Mouse (Mus musculus) hindbrain, embryonic 14.5 days (tissue): ENCODE results near the gene Igf2. TPM values are rescaled to one million over a fixed set of nuclear protein-coding genes. Genes with fewer than 3 reads are reported as not detected.
A peak's percentile ranks its signal among the peaks of the same experiment; 100 is the strongest.

Experiments used
- ATAC-seq: fragments of 200-750 bp; cut with Nextera tagmentation; 2 replicates; pipeline ENCODE4 v1.8.0; 2017; ENCODE audit warnings: moderate number of reproducible peaks, mild to moderate bottlenecking, moderate TSS enrichment, moderate library complexity; ENCODE audit not compliant: low FRiP score
- DNase-seq: peaks from one replicate; pipeline ENCODE4 v3.0.0-alpha.2; 2015; ENCODE audit warnings: low spot score
- H3K27ac ChIP-seq: fragments of 300-500 bp; sonication (generic); 2 replicates; pipeline ENCODE4 v1.5.1; 2014; ENCODE audit warnings: mild to moderate bottlenecking, moderate library complexity
- H3K27me3 ChIP-seq: fragments of 300-500 bp; sonication (generic); 2 replicates; pipeline ENCODE4 v1.6.1; 2014; ENCODE audit warnings: mild to moderate bottlenecking, low read length, mixed read lengths; ENCODE audit not compliant: control insufficient read depth, insufficient read depth
- H3K36me3 ChIP-seq: fragments of 300-500 bp; sonication (generic); replicated peaks from 2 replicates; pipeline ENCODE4 v1.6.1; 2014; ENCODE audit not compliant: control insufficient read depth, insufficient read depth
- H3K4me1 ChIP-seq: fragments of 300-500 bp; sonication (generic); replicated peaks from 2 replicates; pipeline ENCODE4 v1.6.1; 2014; ENCODE audit warnings: antibody characterized with exemption, low read length, mixed read lengths; ENCODE audit not compliant: control insufficient read depth, insufficient read depth
- H3K4me2 ChIP-seq: fragments of 300-500 bp; sonication (generic); replicated peaks from 2 replicates; pipeline ENCODE4 v1.6.1; 2014; ENCODE audit warnings: mild to moderate bottlenecking, moderate library complexity
- H3K4me3 ChIP-seq: fragments of 300-500 bp; sonication (generic); replicated peaks from 2 replicates; pipeline ENCODE4 v1.5.1; 2014; ENCODE audit warnings: mild to moderate bottlenecking, low read length
- H3K9ac ChIP-seq: fragments of 300-500 bp; sonication (generic); 2 replicates; pipeline ENCODE4 v1.6.1; 2014
- H3K9me3 ChIP-seq: fragments of 300-500 bp; sonication (generic); 2 replicates; pipeline ENCODE4 v1.6.1; 2016; ENCODE audit warnings: low read length; ENCODE audit not compliant: control insufficient read depth
- WGBS: fragments of 180-500 bp; shearing (Covaris S2); extraction: QIAGEN DNeasy Blood & Tissue Kit; methylation state at CpG from one replicate; pipeline ENCODE4 v1.1.7; 2014; 5-methylcytosine and 5-hydroxymethylcytosine counted together
- microRNA counts: library from miRNA; unstranded; fragments of <30 nt; microRNA quantifications from one replicate; lab custom pipeline; 2016
- microRNA-seq: library from miRNA; unstranded; fragments of <30 nt; microRNA quantifications from one replicate; pipeline ENCODE4, GENCODE M21; 2016
- polyA plus RNA-seq: library from polyadenylated mRNA; unstranded; fragments of >200 nt; fragmentation: Nextera tagmentation; extraction: Ambion mirVana; gene quantifications from 2 replicates; pipeline ENCODE4 v1.2.1, GENCODE M21; 2014

Gene Igf2
- polyA plus RNA-seq, 1 experiment from 2014 or later: 194 TPM

DNA sequence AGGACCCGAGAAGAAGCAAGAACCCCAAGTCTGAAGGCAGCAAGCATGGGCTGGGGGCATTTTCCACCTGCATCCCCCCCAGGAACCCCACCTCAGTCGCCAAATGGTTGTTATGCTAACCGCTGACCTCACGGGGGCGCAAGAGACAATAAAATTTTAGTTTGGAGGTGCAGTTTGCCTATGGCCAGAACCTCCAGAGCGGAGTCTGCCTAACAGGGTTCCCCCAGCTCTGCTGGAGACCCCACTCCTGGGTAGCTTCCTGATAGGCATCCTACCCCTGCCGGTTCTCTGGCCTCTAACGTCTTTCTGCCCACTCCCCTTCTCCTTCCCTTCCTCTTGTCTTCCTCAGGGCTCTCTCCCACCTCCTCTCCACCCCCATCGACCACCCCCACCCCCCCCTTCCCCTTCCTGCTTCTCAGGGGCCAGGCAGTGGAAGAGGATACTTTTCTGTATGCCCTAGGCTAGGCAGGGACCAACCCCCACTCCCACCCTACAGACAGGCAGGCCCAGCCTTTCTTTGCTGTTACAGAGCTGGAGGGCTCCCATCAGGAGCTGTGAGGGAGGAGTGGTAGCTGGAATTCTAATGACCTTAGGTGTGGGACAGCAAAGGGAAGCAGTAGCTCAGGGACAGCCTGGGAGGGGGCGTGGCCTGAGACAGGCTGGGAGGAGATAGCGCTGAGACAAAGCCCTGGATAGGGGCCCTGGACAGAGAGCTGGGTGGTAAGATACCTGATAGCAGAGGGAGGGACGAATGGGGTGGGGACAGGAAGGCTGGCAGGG is 55.8 kb downstream of the Igf2 start:
- H3K4me3 ChIP-seq: no peak overlapping the region
- H3K27ac ChIP-seq: peak overlapping the region; percentile 64
- H3K9me3 ChIP-seq: no peaks in the 10 kb centered on the region
- DNase-seq: peak; percentile 70
- H3K9ac ChIP-seq: 0 out of 2 replicates have a peak overlapping the region, but pooled peaks have one; percentile 7
- peak; percentile 86 for ATAC-seq
- WGBS: 3% methylated on average over 12 of the region's 12 CpGs
- H3K36me3 ChIP-seq: no peaks in the 10 kb centered on the region
- H3K4me1 ChIP-seq: peaks cover 6% of the 10 kb centered on the region
- no peaks in the 10 kb centered on the region for H3K27me3 ChIP-seq
- H3K4me2 ChIP-seq: peak overlapping the region; percentile 32; the same call in 1 of the 2 replicates

DNA sequence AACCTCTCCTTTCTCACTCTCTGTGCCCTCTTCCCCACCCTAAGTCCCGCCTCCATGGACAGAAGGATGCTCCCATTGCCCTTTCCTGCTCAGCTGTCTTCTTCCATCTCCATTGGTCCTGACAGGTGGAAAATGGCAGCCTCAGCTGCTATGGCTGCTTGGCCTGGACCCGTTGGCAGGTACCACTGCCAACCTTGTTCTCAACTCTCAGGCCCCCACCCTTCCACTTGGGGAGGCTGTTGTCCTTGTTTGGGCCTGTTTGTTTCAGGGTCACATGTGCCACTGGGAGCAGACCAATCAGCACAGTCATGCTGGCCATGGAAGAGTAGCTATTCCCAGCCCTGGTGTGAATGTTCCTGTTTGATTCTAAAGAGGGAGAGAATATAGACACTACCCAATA is 65.7 kb downstream of the Igf2 start:
- no peak for ATAC-seq
- H3K4me3 ChIP-seq: no peak overlapping the region
- DNase-seq: no peak
- H3K9me3 ChIP-seq: no peaks in the 10 kb centered on the region
- H3K4me1 ChIP-seq: no peaks in the 10 kb centered on the region
- H3K27me3 ChIP-seq: no peaks in the 10 kb centered on the region
- H3K4me2 ChIP-seq: no peak overlapping the region
- H3K9ac ChIP-seq: no peak overlapping the region
- WGBS: 94% methylated on average over 2 of the region's 2 CpGs
- H3K27ac ChIP-seq: no peak overlapping the region
- no peaks in the 10 kb centered on the region for H3K36me3 ChIP-seq

MicroRNAs within 50 kb of the gene (microRNA counts, 519-probe panel; counts per million panel counts)
- not detected for microRNA mmu-miR-483 (lab: Ali Mortazavi, UCI)

Small RNA genes lying within 50 kb of the gene (microRNA-seq; reads per million reads assigned to microRNA genes)
- gene Mir483: 199 reads per million, percentile 60 among the genes with 10 or more reads in this experiment

Other genes starting within 250 kb of the Igf2 start
- gene Syt8, start 232.0 kb downstream of the Igf2 start, polyA plus RNA-seq: not detected in 2 replicates
- 1.0 TPM in 1 of 2 replicates, not detected in the other for gene Tnni2, start 225.0 kb downstream of the Igf2 start, polyA plus RNA-seq
- 4.8 and 8.2 TPM in 2 replicates for gene Lsp1, start 206.0 kb downstream of the Igf2 start, polyA plus RNA-seq
- gene Tnnt3, start 168.0 kb downstream of the Igf2 start, polyA plus RNA-seq: 1.2 and 1.6 TPM in 2 replicates
- 21.6 and 22.9 TPM in 2 replicates for gene Mrpl23, start 134.1 kb downstream of the Igf2 start, polyA plus RNA-seq
- not detected in 2 replicates for gene Gm49394, start 3.1 kb upstream of the Igf2 start, polyA plus RNA-seq
- gene Ins2, start 76.6 kb upstream of the Igf2 start, polyA plus RNA-seq: 3.1 and 4.0 TPM in 2 replicates